Mouse (Mus musculus) adrenal gland, postnatal 14 days (tissue): ENCODE measurements around the gene Gm10974. TPM values are rescaled to one million over a fixed set of nuclear protein-coding genes. Genes with fewer than 3 reads are reported as not detected.
A peak's percentile ranks its signal among the peaks of the same experiment; 100 is the strongest.

Source experiments
- DNase-seq: peaks from one replicate; pipeline ENCODE4 v3.0.0; 2021; ENCODE audit warnings: mixed read lengths
- total RNA-seq: library from RNA; stranded (reverse); gene quantifications from 2 replicates; pipeline ENCODE4 v1.2.3, GENCODE M21; 2021

The Gm10974 gene
- total RNA-seq, 1 experiment from 2014 or later = not detected

DNA sequence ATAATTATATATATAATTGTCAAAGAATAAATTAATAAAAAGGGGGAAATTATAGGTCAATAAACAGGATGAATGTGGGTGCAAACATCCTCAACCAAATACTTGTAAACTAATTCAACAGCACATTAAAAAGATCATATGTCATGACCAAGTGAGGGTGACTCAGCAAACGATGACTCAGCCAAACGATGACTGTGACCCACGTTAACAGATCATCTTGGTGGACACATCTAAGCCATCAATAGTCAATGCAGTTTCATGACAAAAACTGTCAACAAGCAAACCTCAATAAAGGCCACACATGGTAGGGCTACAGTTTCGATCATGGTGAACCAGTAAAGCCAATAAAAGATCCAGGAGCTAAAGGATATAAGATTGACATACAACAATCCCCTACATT, 6.7 kb upstream of the Gm10974 start:
- peak; percentile 45 for DNase-seq

DNA sequence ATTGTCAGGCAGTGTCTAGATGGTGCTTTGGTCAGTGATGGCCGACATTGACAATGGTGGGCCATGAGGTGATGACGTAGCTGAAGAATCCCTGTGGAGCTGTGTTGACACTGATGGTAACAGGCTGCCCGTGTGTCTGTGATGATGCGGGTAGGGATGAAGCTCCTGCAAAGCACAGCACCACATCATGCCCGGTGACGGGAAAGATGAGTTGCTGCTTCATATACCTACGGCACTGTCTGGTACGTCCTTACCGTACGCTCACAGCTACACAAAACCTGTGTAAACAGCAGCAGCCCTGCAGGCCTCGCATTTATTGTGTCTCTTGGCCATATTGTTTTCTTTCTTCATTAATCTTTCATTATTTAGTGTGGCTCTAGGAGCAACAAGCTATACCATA, 1.2 kb upstream of the Gm10974 start:
- no peak for DNase-seq

DNA sequence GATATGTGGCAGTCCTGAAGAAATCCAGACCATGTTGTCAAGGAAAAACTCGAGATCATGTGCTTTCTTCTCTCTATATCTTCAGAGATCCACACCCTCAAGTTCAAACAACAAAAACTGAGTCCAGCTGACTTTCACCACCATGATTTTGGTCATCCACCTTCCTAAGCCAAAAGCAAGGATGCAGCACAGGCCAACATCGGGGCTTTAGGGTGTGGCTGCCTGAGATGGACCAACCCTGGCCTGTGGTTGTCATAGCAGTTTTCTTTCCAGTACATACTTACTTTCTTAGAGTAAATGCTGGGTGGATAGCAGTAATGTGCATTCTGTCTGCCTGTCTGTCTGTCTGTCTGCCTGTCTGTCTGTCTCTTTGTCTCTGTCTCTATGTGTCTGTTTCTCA, 294 bp upstream of the Gm10974 start:
- DNase-seq = no peak

DNA sequence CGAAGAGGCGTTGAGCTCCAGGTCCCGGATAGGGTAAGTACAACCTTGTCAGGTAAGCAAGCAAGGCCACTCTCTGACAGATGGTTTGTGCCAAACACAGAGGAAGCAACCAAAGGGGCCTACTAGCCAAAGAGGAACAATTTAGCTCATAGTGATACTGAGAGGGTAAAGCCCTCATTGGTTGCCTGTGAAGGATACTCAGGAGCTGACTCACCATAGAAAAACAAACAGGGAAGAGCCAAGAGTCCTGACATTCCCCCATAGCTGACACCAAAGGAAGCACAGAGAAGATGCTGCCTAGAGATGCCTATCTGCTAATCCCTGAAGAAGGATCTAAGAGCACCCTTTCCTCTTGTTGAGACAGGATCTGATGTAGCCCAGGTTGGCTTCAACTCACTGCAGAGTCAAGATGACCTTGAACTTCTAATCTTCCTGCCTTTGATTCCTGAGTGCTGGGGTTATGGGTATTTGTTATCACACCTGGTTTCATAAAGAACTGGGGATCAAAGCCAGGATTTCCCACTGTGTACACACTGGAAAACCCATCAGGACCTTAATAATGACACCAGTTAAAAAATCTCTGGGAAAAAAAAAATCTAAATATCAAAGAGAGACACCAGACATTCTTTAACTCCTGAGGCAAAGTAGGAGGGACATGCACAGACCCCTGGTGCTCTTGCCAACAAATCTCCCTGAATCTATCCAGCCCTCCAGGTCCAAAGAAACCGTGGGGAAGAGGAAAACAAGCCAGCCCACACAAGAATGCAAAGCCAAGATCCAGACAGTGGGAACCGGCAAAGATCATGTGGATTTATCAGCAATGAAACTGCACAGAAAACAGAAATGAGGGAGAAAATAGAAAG, 3.6 kb downstream of the Gm10974 start:
- peak; percentile 13 for DNase-seq

DNA sequence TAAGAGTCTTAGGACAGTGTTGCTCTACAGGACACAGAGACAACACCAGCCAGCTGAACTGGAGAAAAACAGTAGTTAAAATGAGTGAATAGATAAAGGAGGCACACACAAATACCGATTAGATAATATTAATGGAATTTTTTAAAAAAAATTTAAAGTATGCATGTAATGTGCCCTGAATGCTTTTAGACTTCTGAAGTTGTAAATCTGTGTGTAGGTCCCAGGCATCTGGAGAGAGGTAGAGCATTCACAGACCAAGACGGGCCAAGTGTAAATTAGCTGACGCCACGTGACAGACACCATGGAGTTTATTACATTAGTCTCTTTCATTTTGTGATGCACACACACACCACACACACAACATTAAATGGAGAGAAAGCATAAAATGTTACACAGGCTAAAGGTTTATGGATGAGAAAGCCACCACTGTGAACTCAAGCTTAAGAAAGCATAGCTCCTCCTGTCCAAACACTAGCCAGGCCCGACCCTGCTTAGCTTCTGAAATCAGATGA, 4.3 kb downstream of the Gm10974 start:
- DNase-seq = no peak

DNA sequence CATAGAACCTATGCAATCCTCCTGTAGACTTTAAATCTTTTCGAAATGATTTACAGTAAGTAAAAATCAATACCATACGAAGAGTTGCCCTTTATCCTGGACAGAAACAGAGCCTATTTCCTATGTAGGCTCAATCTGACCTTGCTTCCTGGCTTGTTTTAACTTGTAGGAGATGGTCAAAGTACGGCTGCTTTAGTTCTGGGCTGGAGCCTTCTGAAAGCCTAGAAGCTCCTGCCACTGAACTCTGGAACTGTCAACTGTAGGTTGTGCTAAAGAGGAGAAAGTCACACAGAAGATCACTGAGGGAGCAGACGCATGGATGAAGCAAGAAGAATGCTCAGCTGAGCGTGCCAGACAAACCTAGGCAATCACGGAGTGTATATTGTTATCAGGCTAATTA, 5.3 kb downstream of the Gm10974 start:
- no peak for DNase-seq

DNA sequence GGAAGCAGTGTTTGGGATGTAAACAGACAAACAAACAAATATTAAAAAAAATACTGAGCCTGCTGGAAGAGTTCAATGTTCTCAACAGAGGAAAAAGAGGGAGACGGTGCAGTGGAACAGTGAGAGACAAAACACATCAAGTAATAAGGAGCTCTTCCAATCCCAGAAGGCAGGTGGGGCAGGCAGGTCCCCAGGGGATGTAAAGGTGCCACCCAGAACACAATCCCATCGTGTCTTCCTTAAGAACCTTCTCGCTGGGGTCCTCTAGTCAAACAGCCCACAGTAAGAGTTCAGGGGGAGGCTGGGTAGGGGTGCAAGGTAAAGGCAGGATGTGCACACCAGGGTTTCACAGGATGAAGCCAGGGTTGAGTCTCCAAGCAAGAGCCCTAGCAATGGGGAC, 7.7 kb downstream of the Gm10974 start:
- DNase-seq = no peak

DNA sequence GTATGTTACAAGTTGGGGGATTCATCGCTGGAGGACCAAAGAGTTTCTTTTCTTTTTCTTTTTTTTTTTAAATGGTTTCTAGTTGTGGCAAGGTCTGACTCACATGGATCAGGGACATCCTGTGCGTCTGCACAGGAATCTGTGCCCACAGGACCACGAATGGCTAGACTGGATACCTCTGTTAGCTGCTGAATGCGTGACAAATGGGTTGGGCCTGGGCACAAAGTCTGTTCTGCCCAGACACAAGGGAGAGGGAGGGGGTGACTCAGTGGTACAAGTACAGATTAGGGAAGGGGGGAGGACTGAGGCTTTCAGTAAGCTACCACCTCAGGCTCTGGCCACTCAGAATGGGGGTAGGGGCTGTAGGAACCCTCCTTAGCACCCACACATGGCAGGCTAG, 10.0 kb downstream of the Gm10974 start:
- peak; percentile 32 for DNase-seq

DNA sequence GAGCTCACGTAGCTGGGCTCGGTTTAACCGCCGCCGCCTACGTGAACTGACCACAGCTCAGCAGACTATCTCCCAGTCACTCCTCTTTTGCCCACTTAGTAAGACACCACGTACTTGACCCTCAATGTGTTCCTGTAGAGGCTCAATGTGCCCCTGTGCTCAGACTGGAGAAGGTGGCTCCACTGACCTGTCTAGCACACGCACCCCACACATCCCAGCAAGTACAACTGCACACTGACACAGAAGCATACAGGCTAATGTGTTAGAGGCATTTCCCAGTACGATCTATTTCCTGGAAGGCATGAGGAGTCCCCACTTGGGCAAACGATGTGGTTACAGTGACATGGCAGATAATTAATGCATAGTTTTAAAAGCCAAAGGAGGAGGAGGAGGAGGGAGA, 10.9 kb downstream of the Gm10974 start:
- DNase-seq = no peak

DNA sequence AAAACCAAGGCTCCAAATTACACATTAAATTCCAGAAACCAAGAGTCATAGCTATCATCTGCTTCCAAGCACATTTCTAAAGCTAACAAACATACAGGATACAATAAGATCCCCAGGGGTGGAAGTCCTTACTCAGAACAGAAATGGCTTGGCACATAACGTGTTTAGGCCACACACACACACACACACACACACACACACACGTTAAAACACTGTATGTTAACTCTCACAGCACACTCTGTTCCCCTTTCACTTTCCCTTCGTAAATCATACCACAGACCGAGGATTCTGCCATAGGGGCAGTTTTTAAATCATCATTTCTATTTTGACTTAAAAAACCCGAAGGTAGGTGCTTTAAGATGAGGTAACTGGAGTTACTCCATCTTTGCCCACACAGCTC, 18.5 kb downstream of the Gm10974 start:
- no peak for DNase-seq

DNA sequence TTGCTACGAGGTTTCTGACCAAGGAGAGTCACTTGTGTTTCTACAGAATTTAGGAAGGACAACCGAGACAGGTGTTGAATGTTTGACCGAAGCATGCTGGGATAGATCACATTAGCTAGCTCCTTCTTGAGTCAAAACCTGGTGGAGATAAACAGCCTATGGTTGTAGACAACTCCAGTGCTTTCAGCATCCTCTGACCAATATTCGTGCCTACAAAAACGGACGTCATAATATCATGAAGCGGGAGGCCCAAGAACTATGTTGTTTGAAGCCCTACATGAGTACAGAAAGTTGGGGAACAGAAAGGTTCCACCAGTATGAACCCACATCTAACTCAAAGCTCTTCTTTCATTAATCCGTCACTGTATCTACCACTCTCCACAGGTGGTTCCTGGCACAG, 19.2 kb downstream of the Gm10974 start:
- DNase-seq = no peak

DNA sequence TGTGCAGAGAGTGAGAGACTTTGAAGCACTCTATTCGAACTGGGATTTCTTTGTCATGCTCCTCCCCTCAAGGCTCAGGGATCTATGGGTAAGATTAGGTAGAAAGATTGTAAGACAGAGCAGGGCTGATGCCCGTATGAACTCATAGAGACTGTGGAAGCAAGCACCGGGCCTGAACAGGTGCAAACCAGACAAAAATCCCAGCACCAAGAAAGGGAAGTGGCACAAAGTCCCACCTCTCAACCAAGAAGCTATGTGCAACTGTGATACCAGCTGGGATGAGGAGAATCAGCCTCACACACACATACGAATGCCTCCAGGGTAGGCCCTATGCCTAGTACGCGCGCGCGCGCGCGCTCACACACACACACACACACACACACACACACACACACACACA, 20.1 kb downstream of the Gm10974 start:
- no peak for DNase-seq

DNA sequence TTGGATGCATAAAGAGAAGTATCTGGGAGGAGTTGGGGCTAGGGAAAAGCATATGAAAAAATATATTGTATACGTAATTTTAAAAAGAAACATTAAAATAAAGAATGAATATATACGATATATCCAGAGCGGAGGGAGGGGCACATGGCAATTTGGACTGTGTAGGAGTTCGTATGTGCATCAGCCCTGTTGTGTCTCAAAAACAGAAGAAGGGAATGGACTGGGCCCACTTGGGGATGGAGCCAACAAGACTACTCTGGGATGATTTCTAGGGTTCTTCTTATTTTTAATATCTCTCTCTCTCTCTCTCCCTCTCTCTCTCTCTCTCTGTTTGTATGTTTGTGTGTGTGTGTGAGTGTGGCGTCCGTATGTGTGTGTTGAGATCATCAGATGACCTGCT, 20.7 kb downstream of the Gm10974 start:
- DNase-seq = no peak

DNA sequence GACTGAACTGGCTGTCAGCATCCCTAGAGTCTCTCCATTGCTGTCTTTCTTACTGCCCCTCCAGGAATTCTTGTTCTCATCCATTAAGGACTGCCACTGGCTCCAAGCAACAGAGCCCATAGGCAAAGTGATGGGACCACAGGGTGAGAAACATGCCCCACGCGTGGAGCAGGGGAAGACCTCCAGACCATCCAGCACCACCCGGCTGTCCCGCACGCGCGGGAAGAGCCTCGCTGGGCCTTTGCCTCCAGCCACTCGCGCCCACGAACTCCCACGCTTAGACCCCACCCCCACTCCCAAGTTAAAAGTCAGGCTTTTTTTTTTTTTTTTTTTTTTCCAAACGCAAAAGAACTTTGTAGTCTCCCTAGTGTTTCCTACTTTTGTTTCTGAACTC, 21.7 kb downstream of the Gm10974 start:
- DNase-seq = peak; percentile 46

DNA sequence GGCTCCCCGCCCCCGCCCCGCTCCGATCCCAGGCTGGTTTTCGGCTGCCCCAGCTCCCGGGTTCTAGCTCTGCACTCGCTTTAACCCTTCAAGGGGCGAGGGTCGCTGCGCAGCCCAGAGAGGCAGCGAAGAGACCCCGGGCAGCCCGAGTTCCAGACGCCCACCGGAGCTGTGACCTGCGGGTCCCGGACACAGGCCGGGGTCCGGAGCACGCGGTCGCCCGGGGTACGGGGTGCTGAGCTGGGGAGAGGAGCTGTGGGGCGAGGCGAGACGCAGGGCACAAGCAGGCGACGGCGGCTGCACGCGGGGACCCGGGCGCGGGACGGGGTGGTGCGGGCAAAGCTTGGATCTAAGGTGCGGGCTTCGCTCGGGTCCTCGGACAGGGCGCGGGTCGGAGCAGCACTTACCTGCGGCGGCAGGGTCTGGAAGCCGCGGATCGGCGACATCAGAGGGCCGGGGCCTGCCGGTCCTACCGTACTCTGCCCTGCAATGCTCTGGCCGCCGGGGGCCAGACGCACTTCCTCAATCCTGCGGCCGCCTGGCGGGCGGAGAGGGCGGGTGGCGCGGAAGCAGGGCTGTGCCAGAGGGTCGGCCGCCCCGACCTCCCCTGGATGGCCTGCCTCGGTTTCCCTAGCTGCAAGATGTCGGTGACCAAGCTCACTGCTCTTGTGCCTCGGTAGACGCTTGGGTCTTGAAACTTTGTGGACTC, 22.3 kb downstream of the Gm10974 start, which contains the start of gene Lrrk1:
Lrrk1 (minus strand) TSS at position 538 of the 709 bp plus-strand sequence.
- peak; percentile 77 for DNase-seq

DNA sequence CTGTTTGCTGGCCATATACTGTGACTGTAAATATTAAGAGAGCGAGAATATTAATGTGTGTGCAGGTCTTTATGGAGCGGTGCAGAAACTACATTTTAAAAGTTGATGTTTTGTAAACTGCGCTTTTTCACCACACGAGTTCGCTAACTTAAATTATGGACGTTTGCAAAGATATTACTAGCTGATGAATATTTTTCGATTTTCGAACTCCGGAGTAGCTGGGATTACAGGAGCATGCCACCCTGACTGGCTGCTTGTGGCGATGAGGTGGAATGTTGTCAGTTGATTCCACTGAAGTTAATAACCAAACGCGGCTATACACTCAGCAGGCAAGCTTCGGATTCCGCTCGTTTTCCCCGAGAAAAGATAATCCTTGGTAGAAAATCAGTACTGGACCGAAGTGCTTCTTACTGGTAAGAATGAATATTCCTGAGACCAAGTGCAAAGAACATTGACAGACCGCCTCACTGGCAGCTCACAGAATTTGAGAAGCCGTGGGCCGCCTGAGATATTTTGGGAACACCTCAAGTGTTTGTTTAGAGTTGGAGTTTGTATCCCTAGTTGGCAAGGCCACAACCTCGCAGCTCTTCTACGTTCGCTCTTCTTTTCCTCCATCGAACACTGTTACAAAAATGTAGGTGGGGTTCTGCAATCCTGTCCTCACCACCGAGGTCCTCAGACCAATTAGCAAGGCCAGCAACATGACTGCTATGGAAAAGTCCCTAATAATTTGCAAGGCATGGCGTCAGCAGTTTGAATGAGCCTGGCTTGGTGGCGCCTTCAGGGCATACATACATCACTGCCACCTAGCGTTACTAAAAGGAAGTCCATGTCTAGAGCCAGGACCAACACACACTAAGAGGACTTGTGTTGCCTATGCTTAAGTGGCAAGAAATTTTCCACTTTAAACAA, 23.2 kb downstream of the Gm10974 start:
- DNase-seq = peak; percentile 77

DNA sequence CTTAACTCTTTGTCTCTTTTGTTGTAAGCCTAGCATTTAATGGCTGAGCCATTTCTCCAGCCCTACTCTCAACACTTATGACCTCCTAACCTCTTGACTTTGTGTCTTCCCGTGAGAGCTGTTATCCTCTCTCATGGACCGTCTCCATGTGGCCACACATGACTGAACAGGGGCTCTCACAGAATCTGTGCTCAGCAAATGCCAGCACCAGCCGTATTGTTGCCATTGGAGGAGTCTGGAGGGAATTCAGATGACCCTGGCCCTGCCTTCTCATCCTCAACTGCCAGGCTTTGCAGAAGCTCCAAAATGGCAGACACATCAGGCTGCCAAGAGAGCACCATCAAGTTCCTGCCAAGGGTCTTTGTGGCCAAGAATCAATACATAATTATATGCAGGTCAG, 31.6 kb downstream of the Gm10974 start:
- DNase-seq = no peak

DNA sequence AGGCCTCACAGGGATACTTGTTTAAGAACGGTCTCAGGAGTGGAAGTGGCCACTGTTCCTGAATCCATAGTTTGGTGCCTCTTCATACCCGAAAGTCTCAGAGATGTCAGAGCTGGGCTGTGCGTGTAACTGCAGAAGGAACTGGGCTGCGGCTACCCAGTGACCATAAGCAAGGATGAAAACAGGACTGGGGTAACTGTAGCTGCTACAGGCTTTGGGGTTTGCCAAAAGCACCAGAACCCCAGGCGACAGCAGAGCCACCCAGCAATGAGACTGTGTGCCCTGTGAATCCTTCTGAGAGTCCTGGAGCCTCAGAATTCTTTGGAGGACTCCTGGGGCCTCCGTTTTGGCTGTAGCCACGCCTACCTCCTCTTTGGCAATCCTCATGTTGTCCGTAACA, 35.9 kb downstream of the Gm10974 start:
- DNase-seq = peak; percentile 20

DNA sequence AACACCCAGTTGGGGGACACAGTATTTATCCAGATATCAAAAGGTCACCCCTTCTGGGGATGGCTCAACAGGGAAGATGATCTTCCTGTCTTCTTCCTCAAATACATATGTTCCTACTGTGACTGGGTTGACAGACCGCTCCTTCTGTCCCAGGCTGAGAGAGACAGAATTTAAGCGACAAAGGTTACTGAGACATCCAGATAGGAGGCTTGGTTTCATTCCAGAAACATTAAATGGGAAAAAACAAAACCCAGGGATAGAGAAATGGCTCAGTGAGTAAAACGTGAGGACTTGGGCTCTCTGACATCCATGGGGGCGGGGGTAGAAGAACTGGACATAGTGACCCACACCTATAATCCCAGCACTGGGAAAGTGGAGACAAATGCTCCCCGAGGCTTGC, 37.2 kb downstream of the Gm10974 start:
- no peak for DNase-seq

DNA sequence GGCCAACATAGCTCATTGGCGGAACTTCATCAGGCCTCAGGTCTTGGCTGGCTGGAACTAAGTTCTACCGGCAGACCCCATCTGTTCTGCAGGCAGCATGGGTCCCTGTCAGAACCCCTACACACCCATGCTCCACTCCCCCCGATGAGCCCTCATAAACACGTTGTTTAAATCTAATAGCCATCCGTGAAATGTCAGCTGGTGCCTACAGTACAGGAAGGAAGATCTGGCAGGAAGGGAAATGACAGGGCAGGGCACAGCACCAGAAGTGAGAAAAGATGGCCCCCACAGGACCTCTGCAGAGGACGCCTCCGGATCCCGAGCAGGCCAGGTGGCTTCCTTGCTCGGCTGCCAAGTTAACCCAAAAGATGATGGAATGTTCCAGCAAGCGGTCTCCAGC, 38.4 kb downstream of the Gm10974 start:
- peak; percentile 29 for DNase-seq

DNA sequence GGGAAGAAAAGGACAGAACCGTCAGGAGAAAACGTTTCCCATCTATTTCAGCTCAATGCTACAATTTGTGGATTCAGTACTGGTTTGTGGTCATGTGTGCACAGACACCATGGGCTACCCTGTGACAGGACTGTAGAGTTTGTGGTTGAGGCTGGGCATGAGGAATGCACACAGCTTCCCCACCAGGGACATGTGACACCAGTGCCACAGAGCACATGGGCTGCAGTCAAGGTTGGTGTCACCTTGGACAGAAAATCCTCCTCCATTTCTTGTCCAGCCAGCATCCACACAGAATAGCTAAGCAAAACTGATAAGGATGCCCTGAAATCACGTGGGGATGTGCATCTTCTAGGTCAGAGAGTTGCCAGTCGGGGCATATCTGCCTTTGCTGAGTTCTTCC, 39.1 kb downstream of the Gm10974 start:
- DNase-seq = peak; percentile 17

DNA sequence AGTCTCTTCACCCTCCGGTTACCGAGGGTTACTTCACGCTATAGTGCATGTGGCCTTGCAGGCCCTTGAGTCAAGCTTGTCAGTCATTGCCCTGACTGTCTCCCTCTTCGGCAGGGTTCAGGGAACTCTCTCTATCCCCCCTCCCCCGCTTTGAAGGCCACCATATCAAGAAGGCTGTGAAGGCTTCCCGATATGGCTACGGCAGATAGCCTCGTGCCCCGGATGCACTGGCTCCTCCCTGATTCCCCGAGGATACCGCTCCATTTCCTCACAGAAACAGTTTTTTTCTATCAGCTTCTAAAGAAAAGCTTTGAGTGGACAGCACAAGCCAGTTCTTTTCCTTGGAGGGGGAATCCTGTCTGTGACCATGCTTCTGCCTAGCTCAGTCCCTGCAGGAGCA, 39.8 kb downstream of the Gm10974 start:
- peak; percentile 78 for DNase-seq
